Mouse (Mus musculus) frontal cortex, adult 2 months (tissue): ENCODE measurements around the gene Podxl2. TPM values are rescaled to one million over a fixed set of nuclear protein-coding genes. Genes with fewer than 3 reads are reported as not detected.

Source experiments
- DNase-seq, 2 experiments: peaks; one replicate each; pipeline ENCODE4 v3.0.0; 2022; ENCODE audit warnings: low spot score in 1 of 2; ENCODE audit errors: extremely low spot score in 1 of 2
- polyA plus RNA-seq: library from polyadenylated mRNA; depleted of rRNA; stranded (reverse); fragments of >200 nt; gene quantifications from 2 replicates; pipeline ENCODE4 v1.2.3, GENCODE M21; 2012; rRNA removed

Podxl2 gene
- polyA plus RNA-seq: 609 and 620 TPM in 2 replicates

DNA sequence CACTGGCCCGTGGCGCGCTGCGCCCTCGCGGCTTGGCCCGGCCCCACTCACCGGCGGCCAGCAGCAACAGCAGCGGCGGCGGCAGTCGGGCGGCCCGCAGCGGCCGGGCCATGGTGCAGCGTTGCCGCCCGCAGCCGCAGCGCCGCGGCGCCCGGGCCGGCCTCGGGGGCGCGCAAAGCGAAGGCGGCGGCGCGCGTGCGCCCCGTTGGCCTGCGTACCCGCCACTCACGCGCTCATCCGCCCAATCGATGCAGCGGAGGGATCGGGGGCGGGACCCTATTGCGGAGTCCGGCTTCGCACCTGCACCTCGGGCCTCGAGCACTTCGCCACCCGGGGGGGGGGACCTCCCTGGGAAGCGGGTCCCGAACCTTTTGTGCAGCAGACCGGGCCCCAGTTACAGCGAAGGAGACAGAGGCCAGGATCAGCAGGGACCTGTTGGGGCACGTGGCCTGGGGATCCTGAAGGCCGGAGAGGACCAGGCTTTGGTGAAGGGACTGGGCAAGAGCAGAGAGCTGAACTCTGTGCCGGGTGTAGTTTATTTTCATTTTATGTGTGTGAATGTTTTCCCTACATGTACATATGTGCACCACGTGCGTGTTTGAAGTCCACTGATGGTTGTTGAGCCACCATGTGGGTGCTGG is at the start of gene Podxl2:
Gene Podxl2, minus strand, starts transcription at position 177 of the 641 bp plus-strand sequence.
- DNase-seq: peak; percentile 55 to 86

DNA sequence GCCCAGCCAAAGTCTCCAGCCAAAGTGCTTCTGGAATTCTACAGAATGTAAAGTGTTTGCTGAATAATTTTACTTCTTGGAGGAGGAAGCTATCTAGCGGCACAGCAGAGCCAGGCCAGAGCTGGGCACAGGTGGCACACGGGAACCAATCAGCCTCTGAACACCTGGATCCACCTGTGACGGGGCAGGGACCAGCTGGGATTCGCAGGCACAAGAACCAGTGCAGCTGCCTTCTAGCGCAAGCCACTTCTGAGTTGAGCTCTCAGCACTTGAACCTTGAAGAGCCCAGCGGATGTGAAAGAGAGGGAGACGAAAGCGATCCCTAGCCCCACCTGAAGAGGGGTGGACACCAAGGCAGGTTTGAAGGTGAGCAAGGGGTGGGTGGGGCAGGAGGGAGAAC is 44.0 kb upstream of the Podxl2 start:
- no peak for DNase-seq

DNA sequence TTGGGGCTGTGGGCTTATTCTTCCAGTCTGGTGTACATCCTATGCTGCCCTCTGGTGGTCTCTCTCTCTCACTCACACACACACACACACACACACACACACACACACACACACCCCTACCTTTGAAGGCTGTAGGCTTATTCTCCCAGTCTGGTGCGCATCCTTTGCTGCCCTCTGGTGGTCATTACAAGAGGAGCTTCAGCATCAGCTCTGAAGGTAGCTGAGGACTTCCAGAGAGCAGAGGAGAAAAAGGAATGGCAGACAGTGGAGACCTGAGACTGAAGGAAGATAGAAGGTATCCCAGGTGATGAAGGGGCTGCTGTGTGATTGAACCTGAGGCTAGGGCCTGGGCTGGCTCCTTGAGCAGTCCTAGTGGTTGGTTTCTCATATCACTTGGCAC is 41.3 kb upstream of the Podxl2 start:
- DNase-seq: peak in 1 of 2 experiments; percentile 76

DNA sequence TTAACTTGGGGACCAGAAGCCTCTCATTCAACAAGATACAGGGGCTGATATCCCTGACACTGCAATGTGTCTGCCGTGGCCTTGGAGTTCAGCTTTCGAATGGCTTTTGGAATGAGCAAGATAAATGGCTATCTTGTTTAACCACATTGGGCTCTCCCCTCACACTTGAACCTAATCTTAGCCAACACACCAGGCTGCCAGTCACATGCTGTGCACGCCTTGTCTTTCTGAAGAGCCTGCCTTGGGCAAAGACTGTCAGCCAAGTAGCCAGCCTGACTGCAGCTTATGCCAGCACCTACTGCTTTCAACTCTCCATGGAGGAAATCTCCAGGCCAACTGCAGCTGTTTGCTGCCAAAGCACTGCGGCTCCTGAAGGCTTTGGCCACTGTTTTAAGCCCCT is 40.7 kb upstream of the Podxl2 start:
- DNase-seq: no peak

DNA sequence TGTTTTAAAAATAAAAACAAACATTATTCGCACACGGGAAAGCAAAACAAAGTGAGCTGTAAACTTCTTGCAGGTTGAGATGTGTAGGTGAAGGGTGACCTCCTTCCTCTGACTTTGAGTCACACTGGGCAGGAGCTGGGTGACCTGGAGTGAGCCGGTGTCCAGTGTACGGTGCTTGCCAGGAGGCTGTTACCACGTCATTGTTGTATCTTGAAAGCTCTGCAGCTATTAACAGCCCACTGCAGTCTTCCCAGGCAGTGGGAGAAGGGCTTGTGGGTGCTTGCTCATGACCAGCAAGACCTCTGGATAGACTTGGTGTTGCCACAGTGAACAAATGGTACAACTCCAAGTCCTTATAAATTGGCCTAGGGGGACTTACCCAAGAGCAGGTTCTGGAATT is 40.0 kb upstream of the Podxl2 start:
- DNase-seq: no peak

DNA sequence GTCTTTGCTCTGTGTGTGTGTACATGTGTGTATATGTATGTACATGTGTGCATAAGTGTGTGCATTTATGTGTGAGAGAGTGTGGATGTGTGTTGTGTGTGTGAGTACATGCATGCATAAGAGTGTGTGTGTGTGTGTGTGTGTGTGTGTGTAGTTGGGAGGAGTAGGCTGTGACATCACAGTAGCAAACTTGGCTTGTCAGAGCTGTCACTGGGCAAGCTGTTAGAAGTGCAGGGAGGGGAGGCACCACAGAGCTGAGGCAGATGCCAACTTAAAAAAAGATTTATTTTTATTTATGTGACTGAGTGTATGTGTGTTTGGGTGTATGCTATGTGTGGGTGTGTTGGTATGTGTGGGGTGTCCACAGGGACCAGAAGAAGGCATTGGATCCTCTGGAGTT is 38.6 kb upstream of the Podxl2 start:
- DNase-seq: no peak

DNA sequence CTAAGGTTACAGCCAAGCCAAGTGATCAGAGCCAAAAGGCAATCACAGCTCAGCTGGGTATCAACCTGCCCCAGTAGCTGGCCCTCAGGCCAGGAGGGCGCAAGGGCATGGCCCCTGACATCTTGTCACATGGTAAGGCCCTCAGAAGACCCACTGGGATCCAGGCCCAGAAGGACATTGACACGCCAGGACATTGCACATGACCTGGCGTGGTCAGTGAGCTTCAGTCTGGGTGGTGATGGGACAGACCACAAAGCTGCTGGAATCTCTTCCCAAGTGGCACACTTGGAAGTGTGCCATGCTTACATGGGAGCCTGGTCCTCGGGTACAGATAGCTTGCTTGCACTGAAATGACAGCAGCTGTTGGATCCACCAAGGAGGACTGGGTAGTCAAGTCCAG is 38.2 kb upstream of the Podxl2 start:
- no peak for DNase-seq

DNA sequence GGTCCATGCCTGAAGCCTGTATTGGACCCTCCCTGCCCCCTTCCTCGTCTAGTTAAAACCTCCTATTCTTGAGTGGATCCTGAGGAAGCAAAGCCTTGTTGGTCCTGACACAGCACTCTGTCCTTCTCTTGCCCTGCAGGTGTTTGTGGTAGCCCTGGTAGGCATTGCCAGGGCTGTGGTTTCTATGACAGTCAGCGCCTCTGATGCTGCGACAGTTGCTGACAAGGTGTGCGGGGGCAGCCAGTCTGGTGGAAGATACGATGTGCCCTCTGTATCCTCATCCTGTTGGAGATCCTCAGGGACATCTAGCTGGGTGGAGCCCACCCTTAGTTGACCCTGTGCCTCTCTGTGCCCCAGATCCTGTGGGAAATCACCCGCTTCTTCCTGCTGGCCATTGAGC is 34.3 kb upstream of the Podxl2 start:
- no peak for DNase-seq

DNA sequence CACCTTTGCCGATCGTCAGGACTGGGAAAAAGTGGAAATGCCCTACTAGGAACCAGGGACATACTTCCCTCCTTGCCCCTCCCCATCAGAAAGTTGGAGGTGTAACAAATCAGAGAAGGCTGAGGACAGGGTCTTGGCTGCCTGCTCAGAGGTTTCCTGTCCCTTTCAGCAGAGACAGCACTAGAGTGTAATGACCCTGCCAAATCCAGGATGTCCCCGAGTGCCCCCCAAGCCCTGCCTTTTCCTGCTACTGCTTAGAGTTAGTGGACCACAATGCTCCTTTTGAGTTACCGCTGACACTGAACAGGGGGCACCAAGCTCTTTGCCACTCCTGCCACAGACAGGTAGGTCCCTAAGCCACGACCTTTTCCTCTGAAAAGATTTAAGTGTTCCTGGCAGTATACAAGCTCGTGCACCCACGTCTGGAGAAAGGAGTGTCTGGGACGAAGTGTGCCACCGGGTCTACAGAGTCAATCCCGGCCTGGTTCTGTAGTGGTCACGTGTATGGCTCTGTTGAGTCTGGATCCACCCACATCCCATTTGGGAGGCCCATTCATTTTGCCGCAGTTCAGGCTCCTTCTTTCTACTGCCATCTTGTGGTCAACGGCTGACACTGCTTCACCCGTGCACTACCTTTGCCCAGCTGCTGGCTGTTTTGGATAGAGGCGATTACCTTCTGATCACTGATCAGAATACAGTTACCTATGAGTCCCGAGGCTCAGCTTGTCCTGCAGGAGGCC is 31.7 kb upstream of the Podxl2 start:
- DNase-seq: peak; percentile 50 to 77

DNA sequence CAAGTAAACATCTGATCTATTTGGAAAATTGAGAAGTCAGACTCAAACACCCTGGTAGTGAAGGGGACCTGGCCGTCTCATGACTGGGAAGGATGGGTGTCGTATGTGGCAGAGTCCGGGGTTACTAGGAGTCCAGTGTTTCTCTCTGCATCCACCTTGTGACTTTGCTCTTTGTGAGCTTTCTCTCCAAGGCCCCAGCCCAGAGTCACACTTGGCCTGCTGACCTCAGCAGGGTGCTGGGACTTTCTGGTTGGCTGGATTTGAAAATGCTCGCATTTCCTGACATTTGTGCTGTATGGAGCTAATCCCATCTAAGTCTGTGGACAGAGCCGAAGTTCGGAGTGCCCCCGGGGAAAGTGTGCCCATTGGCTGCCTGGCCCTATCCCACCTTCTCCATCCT is 30.2 kb upstream of the Podxl2 start:
- DNase-seq: no peak

DNA sequence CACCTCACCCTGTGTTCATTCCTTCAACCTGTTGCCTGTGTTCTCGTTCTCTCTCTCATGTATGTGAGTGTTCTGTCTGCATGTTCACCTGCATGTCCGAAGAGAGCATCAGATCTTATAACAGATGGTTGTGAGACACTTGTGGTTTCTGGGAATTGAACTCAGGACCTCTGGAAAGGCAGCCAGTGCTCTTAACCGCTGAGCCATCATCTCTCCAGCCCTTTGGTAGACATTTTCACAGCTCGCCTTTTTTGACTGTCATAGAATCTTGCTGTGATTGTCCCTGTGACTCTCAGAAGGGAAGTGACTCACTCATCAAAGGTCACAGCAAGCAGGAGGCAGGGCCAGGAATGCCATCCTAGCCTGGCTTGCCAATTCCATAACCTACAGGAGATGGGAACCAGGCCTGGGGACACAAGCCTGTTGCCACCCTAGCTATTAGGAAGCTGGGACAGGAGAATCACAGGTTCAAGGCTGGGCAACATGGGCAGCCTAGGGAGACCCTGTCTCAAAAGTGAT is 29.7 kb upstream of the Podxl2 start:
- no peak for DNase-seq

DNA sequence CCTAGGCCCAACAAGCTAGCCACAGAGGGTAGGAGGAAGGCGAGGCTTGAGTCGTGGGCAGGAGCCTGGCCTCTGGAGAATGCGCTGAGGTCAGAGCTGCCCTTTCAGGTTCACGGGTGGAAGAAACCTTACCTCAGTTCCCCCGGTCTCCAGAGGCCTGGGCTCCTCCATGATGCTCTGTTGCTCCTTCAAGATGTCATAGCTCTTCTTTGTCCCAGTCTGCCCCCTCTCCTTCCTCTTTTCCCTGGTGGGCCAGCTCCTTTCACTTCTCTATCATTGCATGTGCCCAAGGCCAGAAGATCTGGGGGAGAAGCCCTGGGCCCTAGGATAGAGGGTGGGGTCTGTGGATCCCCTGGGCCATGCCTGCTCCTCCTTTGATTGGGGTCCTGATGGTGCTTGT is 28.9 kb upstream of the Podxl2 start:
- no peak for DNase-seq

DNA sequence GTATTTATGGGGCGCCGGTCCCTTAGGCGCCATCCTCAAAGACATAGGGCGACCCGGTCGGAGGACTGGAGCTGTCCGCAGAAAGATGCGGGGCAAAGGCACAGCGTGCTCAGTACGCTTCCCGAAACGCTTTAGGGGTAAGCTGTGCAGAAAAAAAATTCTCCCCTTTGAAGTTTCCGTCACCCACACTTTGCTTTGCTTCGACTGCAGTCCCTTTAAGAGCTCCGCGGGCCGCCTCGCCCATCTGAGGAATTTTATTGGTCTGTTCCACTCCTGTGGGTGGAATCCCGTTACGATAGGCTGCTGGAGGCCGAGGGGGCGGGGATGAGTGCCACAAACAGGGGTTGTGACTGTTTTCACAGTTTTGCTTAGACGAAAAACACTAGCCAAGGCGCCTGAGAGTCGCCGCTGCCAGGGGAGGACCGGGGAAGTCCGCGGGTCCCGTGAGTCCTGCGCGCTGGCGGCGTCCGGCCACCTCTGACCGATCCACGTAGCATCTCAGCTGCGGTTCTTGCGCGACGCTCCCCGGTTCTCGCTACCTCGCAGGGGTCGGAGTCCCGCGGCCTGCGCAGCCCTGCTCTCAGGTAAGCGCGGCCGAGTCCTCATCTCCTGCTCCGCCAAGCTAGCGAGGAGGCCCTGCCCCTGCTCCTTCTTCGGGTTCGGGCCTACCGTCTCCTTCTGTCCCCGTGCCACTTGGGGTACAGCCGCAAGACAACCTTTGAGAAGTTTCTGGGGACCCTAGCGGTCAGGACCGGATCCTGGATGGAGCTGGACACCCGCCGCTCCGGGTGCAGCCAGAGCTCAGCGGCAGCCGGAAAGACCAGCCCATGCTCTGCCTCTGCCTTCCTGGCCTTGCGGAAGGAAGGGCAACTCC is 27.3 kb upstream of the Podxl2 start, which contains the start of gene Tpra1:
Gene Tpra1, plus strand, starts transcription at position 305 of the 874 bp plus-strand sequence.
- DNase-seq: peak; percentile 95 to 98

DNA sequence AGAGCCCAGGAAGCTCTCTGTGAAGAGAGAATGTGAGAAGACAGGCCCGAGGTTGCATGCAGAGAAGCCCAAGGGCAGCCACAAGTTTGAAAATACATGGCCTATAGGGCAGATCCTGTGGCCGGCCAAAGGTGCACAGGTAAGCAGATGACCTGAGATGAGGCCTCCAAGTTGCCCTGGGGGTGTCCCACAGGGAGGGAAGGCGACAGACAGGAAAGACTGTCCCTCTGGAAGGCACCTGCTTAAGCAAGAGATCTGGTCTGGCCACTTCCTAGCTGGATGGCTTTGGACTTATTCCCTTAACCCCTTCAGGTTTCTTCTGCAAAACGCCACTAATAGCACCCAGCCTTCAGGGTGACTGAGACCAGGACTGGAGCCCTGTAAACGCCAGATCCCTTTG is 26.6 kb upstream of the Podxl2 start:
- DNase-seq: no peak

DNA sequence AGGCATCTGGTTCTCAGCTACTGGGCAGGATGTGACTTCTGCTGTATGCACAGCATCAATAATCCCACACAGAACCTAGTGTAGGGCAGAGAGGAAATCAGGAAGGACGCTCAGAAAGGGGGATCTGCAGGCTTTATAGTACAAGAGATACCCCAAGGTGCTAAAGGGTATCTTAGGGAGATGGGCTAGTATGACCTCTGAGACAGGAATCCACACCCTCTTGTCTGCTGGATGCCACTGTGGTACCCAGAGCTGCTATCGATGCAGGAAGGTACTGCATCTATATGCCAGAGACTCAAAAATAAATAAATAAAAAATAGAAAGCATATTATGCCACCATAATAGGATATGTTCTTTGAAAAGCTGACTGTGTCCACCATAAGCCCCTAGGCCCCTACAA is 24.8 kb upstream of the Podxl2 start:
- no peak for DNase-seq

DNA sequence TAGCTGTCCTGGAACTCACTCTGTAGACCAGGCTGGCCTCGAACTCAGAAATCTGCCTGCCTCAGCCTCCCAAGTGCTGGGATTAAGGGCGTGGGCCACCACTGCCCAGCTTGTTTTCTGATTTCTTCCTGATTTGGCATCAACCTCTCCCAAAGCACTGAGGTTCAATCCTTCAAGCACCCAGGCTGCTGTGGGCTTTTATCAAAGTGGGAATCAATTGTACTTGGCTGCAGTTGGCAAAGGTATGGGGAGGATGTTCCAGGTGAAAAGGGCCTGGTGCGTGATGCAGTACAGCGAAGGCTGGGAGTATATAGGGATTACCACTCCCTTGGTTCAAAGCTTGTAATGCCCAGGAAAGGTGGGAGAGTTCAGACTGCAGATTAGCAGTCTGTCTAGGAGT is 24.2 kb upstream of the Podxl2 start:
- no peak for DNase-seq

DNA sequence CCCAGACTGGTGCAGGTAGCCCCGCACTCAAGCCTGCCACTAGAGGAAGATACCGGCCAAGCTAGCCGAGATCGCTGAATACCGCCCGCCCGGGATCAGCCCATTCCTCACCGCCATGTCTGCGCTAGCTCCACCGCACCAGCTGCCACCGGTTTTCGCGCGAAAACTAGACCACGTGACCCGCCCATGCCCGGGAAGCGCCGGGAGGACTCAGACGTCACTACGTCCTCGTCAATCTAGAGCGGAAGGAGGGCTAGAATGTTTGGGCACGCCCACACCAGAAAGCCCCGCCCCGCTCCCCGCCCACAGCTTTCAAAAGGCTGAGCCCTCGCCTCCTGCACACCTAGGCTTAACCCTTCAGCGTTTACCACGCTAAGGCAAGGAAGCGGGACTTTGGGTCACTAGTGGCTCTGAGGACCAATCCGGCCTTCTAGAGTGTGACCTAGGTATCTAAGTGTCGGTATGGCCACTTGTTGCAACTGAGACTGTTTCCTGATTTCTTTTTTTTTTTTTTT is 23.7 kb upstream of the Podxl2 start, which contains the start of gene Mcm2:
Gene Mcm2, minus strand, starts transcription at position 247 of the 515 bp plus-strand sequence.
- DNase-seq: peak; percentile 87 to 93

DNA sequence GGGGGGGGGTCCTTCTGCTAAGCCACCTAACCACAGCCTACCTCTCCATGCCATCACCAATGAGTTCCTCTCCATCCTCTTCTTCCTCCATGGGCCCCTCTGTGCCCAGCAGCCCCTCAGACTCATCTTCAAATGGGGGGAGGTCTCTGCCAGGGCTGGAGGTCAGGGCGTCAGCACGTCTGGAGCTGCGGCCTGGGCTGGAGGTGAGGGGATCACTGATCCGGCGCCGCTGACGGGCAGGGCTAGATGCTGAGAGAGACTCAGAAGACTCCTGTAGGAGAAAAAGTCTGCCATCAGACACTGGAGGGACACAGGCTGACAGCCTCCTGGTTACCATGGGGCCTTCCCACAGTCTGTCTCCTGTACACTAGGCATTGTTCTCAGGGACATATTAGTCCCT is 22.4 kb upstream of the Podxl2 start:
- no peak for DNase-seq

DNA sequence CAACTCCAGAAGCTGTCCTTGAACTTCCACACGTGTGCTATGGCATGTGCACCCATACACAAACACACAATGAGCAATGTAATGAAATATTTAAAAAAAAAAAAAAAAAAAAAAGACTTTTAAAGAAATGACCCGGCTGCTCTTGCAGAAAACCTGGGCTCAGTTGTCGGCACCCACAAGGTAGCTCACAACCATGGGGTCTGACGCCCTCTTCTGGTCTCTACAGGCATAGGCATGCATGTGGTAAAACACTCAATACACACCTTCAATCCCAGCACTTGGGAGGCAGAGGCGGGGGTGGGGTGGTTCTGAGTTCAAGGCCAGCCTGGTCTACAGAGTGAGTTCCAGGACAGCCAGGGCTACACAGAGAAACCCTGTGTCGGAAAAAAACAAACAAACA is 21.1 kb upstream of the Podxl2 start:
- no peak for DNase-seq

DNA sequence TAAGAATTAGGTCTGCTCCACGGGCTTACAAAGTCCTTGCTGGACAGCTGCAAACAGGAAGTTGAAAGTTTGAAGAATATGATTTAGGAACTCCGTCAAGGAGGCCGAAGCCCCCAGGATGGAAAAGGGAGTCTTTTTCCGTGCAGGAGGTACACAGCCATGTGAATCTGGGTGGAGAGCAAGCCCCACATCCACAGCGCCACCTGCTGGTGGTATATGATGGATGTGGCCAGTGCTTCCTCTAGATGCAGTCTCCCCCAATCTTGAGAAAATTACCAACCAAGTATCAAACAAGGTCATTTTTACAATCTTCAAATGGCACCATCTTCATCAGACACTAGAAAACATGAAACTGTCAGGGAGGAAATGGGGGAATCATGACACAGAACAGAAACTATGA is 18.7 kb upstream of the Podxl2 start:
- peak in 1 of 2 experiments; percentile 83 for DNase-seq

DNA sequence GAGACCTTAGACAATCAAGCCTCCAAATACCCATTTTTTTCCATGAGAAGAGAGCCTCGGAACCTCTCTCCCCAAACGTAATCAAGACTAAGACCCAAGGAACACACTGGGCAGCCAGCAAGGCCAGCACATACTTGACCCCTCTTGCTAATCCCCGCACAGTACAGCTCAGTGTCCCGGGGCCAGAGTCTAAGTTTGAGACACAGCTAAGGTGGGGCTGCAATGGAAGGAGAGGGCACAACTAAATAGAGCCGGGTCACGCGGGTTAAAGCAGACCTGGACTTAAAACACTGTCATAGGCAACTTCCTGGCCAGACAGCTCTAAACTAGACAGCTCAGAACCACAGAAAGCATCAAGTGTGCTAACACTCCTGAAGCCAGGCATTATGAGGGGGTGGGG is 16.0 kb upstream of the Podxl2 start:
- DNase-seq: no peak
